Mouse (Mus musculus): Measurements from ENCODE around the gene Tex9.
"Not testable (repeated sequence)": the region's sequence is repeated elsewhere in the genome, so short reads cannot be mapped to it uniquely, and the experiment has no call there.

The Tex9 gene

GRCm38 (mm10) chr9:72477306-72477705 is 14.7 kb downstream of the Tex9 start:
- DNase-seq, result no peak

- DNase-seq, result no peak
These were observed 16.5 kb downstream of the Tex9 start for GRCm38 (mm10) chr9:72475511-72475910.

- DNase-seq, result no peak
These were observed 22.2 kb downstream of the Tex9 start for GRCm38 (mm10) chr9:72469851-72470250.

DNA sequence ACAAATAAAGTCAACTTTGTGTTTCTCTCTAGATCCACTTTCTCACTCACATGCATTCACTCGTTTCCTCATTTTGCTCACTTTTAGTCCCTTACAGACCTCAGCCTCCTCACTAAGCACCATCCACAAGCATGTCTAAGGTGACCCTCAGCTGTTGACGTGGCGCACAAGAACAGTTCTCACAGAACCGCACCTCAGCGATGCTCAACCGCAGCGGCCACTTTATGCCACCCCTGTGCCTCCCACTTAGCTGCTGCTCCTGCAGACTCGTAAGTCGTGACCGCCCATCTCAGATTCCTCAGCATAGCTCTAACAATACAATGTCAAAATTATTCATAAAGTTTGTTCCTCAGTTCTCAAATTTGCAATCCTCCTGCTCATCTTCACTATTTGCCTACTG is 23.4 kb downstream of the Tex9 start:
- DNase-seq, result no peak

DNA sequence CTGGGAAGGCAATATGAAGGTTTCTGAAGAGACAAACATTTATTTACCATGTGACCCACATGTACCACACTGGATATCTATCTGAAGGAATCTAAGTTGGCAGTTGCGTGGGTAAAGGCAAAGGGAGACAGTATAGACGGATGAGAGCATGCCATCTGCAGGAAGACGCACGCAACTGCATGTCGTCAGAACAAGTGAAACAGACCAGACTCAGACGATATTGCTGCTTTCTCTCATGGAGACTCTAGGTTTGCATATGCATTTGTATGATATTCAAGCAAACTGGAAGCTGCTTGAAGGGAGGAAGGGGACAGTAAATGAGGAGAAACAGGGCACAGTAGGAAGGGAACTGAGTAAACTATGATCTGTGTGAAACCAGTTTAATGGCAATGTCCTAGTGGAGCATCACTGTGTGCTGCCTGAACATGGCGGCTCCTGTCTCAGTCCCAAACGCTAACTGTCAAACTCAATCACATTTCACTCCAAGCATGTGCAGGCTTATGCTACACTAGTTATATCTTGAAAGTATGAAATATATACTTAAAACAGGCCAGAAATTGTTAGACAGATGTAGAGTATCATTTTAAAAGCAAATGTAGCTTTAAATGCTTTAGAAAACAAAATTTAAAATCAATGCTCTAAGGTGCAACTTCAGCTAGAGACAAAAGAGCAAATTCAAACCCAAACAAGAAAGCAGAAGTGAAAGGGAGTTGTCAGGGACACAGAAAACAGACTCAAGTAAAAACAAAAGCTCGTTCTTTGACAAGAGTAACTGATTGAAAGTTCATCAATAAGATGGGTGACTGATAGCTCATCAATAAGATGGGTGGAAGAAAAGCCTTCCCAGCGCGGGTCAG is 24.2 kb downstream of the Tex9 start:
- DNase-seq, result peak in 1 of 2 experiments; percentile 20

GRCm38 (mm10) chr9:72465754-72466181 is 26.2 kb downstream of the Tex9 start:
- DNase-seq, result no peak

DNA sequence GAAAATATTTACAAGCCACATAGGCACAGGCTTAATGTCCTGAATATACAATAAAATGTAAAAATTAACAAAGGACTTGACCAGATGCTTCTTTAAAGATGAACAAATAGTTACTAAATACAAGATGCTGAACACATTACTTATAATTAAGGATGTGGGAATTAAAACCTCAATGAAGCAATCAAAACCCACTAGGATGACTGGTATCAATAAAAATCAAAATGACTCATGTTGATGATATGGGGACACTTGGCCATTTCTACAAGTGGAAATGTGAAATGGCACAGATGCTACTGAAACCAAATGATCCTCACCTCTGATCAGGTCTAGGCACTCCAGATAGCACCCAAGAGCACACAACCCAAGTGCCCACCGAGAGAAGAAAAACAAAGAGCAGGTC is 27.2 kb downstream of the Tex9 start:
- no peak for DNase-seq

DNA sequence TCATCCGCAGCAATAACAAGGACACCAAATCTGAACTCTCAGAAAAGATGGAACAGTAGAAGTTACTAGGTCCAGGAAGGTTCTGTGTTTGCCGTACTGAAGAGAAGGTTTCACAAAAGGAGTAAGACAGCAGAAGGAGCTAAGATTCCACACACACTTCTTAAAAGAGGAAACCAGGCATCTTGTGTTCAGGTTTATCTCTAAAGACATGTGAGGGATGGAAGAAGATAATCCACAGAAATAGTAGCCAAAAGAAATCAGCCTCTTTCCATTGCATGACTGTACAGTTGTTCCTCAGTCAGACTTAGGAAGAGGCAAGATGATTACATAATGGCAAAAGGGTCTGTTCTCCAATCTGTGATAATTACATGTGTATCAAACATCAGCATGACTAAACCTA is 29.6 kb downstream of the Tex9 start:
- DNase-seq, result no peak

- no peak for DNase-seq
These were observed 31.2 kb downstream of the Tex9 start for GRCm38 (mm10) chr9:72460767-72461166.

DNA sequence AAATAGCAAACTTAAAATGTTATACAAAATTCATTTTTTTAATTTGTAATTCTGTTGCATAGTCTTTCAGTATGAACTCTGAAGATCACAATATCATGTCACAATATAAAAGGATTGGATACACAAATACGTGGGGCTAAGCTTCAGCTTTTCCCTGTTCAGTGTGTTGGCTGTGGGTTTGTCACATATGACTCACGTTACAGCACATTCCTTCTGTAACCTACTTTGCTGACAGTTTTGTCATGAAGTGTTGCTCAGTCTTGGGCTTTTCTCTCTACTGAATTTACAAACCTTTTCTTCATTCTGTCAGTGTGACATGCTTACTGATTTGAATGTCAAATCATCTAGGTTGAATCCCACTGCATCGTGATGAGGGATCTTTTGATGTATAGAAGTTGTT is 32.3 kb downstream of the Tex9 start:
- no peak for DNase-seq

DNA sequence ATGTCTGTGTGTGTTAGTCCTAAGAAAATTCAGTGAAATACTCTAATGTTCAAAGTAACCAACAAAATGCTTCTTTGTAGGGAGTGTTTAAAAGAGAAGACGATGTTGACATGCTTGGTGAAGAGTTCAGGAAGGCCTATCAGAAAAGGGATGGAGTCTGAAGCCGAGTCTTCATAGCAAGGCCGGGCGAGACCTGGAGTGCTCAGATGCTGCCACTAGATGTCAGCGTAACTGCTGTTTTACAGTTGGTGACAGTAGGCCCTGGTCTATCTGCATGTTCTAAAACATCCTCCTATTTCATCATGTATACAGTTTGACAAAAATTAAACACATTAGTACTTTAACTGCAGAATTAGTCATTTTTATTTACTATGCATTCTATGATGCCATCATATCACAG is 33.8 kb downstream of the Tex9 start:
- DNase-seq, result peak; percentile 63 to 80

- no peak for DNase-seq
These were observed 35.6 kb downstream of the Tex9 start for GRCm38 (mm10) chr9:72456374-72456773.

GRCm38 (mm10) chr9:72454281-72454680 is 37.7 kb downstream of the Tex9 start:
- DNase-seq, result not testable (repeated sequence)

DNA sequence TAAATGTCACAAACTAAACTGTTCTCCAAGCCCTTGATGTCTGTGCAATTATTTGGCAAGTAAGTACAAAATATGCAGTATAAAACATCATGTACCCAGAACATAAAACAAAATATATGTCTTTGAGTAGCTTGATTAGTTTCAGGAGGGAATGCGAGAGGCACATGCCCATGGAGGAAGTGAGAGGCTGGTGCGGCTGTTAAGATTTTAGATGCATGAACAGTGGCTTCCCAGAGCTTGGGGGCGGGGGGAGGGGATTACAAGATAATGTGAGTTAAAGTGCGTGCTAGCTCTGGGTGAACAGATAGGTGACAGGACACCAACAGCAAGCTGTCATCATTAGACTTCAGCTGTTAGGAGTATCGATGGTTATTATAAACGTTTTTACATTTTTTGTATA is 40.9 kb downstream of the Tex9 start:
- no peak for DNase-seq

- DNase-seq, result no peak
These were observed 41.6 kb downstream of the Tex9 start for GRCm38 (mm10) chr9:72450363-72450762.

DNA sequence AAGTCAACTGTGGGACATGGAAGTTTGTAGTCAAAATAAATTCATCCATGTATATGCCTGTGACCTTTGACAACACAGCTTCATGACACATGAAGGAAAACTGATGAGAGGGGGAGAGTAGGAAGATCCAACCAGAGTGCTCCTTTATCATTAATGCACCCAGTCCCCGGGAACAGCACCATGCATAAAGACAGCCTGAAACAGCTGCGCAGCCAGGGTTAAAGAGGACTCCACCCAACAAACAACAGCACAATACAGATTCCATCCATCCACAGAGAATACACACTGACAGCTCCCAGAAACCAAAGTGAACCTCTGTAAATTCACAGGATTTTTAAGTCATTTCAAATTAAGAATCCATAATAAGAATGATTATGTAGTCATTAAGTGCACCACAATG is 42.2 kb downstream of the Tex9 start:
- no peak for DNase-seq

GRCm38 (mm10) chr9:72449367-72449766 is 42.6 kb downstream of the Tex9 start:
- no peak for DNase-seq

- peak; percentile 28 to 58 for DNase-seq
These were observed 44.0 kb downstream of the Tex9 start for GRCm38 (mm10) chr9:72448026-72448425.

- DNase-seq, result no peak
These were observed 49.9 kb downstream of the Tex9 start for GRCm38 (mm10) chr9:72441927-72442715.

- DNase-seq, result no peak
These were observed 50.8 kb downstream of the Tex9 start for GRCm38 (mm10) chr9:72440948-72441926.

GRCm38 (mm10) chr9:72440358-72440757 is 51.7 kb downstream of the Tex9 start:
- DNase-seq, result no peak

GRCm38 (mm10) chr9:72438749-72439148 is 53.3 kb downstream of the Tex9 start:
- DNase-seq, result no peak
